Mouse (Mus musculus) heart, adult 2 months (tissue): ENCODE measurements at regions not wholly inside any gene's neighbourhood (a gene's known extent, or its start where the extent isn't known, plus 50 kb on each side); places are given as distances from the start of the nearest gene placed in this dataset.

Experiments
- CTCF ChIP-seq: fragments of 200-600 bp; IDR thresholded peaks from 2 replicates; pipeline ENCODE4 v1.8.1; 2022; ENCODE audit warnings: antibody characterized with exemption, mild to moderate bottlenecking, moderate library complexity
- EP300 ChIP-seq: fragments of 200-500 bp; IDR thresholded peaks from 2 replicates; pipeline ENCODE4 v1.6.1; 2011; ENCODE audit warnings: low read depth, low read length, control low read depth; ENCODE audit not compliant: insufficient read depth
- POLR2A ChIP-seq: fragments of 200-500 bp; IDR thresholded peaks from 2 replicates; pipeline ENCODE4 v1.6.1; 2011; ENCODE audit warnings: mild to moderate bottlenecking, low read depth, low read length, control low read depth; ENCODE audit not compliant: insufficient read depth

DNA sequence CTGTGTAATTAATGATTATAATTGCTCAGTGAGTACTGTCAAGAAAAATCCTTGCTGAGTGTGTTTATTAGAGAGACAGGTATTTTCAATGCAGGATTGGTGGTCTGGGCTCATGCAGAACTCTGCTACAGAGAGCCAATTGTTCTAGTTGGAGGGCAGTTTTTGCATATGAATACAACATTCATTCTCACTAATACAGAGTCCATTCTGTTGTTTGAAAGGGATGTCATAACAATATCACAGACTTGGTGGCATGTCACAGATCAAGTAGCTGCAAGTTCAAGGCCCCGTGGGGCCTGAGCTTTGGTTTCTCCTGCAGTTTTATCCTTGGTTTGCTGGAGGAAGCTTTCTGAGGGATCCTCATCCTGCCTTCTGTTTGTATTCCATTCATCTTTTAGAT is 207.8 kb downstream of the Stk31 start:
- TF ChIP-seq CTCF: no peak
- TF ChIP-seq POLR2A: no peak
- no peak for TF ChIP-seq EP300
